Comparison of ENCODE assay signal across 20 mouse cellular contexts in genomic region chr9:35095726-35096125, GRCm38 (mm10). TPM values are rescaled to one million over a fixed set of nuclear protein-coding genes. Genes with fewer than 3 reads are reported as not detected.
A peak's percentile ranks its signal among the peaks of the same experiment; 100 is the strongest.
DNase-seq lines count a peak whose midpoint lies in the region; ATAC-seq and TF ChIP-seq lines count a peak whose summit lies in the region.
"Had no signal": no experiment of that assay in that cellular context is flagged by ENCODE, and none has a peak within 500 bp of the region (broad histone marks: within the 10 kb centered on the region; RNA-seq: fewer than 3 reads in every experiment).

No protein-coding gene starts in this region.

- TF ChIP-seq POLR2A in embryonic fibroblast, embryonic 13.5 days (IDR thresholded peaks at IDR 0.05; ENCODE audit: low read depth, low read length): no peak

- no peak overlapping the region for H3K9ac ChIP-seq in kidney, embryonic 14.5 days (ENCODE audit: low read depth, low read length)
- H3K9ac ChIP-seq: forebrain, embryonic 15.5 days; heart, embryonic 15.5 days; lung, embryonic 15.5 days; midbrain, embryonic 13.5 days; neural tube, embryonic 12.5 days had no signal

- 74% methylated on average over 1 of the region's 1 CpGs for whole genome bisulfite sequencing in kidney, embryonic 14.5 days

- peak; percentile 0 for DNase-seq in adrenal gland, adult 2 months
- no peak for DNase-seq in adrenal gland, postnatal 10 days
- peak; percentile 2 for DNase-seq in heart, postnatal 4 days
- DNase-seq in heart, adult 8-10 months (ENCODE audit: low spot score): no peak
- DNase-seq in kidney, postnatal 10 days: peak; percentile 1
- DNase-seq in cerebellum, adult 18-20 months: no peak
- DNase-seq: cerebellum, adult 9-10 months; right cerebral cortex, adult 18-20 months had no signal

- no peaks in the 10 kb centered on the region for H3K4me1 ChIP-seq in kidney, embryonic 14.5 days (ENCODE audit: control insufficient read depth, insufficient read depth, low read length)
- H3K4me1 ChIP-seq in embryonic fibroblast, embryonic 13.5 days (ENCODE audit: control insufficient read depth, insufficient read depth, low read length): peaks cover 5% of the 10 kb centered on the region
- H3K4me1 ChIP-seq: forebrain, embryonic 15.5 days; limb, embryonic 10.5 days; midbrain, embryonic 13.5 days; neural tube, embryonic 12.5 days had no signal

- no peak overlapping the region for H3K4me3 ChIP-seq in kidney, embryonic 14.5 days (ENCODE audit: low read length)
- H3K4me3 ChIP-seq in embryonic fibroblast, embryonic 13.5 days (ENCODE audit: insufficient read depth, low read length): no peak overlapping the region
- H3K4me3 ChIP-seq: erythroblast, embryonic 14.5 days; forebrain, embryonic 15.5 days; heart, embryonic 15.5 days; limb, embryonic 10.5 days; lung, embryonic 15.5 days; midbrain, embryonic 13.5 days; neural tube, embryonic 12.5 days had no signal

- TF ChIP-seq CTCF in embryonic fibroblast, embryonic 13.5 days (IDR thresholded peaks at IDR 0.05; ENCODE audit: borderline replicate concordance, insufficient read depth, low read length): no peak

- ATAC-seq in kidney, embryonic 14.5 days (ENCODE audit: low FRiP score, low TSS enrichment): no peak
- ATAC-seq: forebrain, embryonic 15.5 days; midbrain, embryonic 13.5 days had no signal

- no peak overlapping the region for H3K4me2 ChIP-seq in kidney, embryonic 14.5 days (replicated peaks; ENCODE audit: low read depth, low read length)
- H3K4me2 ChIP-seq: forebrain, embryonic 15.5 days; heart, embryonic 15.5 days; liver, embryonic 11.5 days; lung, embryonic 15.5 days; midbrain, embryonic 13.5 days; neural tube, embryonic 12.5 days had no signal

- H3K27me3 ChIP-seq in kidney, embryonic 14.5 days (ENCODE audit: control insufficient read depth, insufficient read depth, low read length): no peaks in the 10 kb centered on the region
- H3K27me3 ChIP-seq: forebrain, embryonic 15.5 days; heart, embryonic 15.5 days; lung, embryonic 15.5 days; midbrain, embryonic 13.5 days; neural tube, embryonic 12.5 days had no signal

- no peaks in the 10 kb centered on the region for H3K36me3 ChIP-seq in kidney, embryonic 14.5 days (ENCODE audit: control insufficient read depth, insufficient read depth, low read length)
- H3K36me3 ChIP-seq: forebrain, embryonic 15.5 days; heart, embryonic 15.5 days; lung, embryonic 15.5 days; midbrain, embryonic 13.5 days; neural tube, embryonic 12.5 days had no signal

- H3K9me3 ChIP-seq in kidney, embryonic 14.5 days (ENCODE audit: control insufficient read depth, low read length): no peaks in the 10 kb centered on the region
- H3K9me3 ChIP-seq: forebrain, embryonic 15.5 days; G1E; heart, embryonic 15.5 days; limb, embryonic 10.5 days; lung, embryonic 15.5 days; midbrain, embryonic 13.5 days; neural tube, embryonic 12.5 days had no signal

- H3K27ac ChIP-seq in kidney, embryonic 14.5 days (ENCODE audit: low read depth, low read length): no peak overlapping the region
- H3K27ac ChIP-seq in embryonic fibroblast, embryonic 13.5 days (ENCODE audit: insufficient read depth, low read length): peak overlapping the region; percentile 39; the same call in 1 of the 2 replicates
- H3K27ac ChIP-seq: forebrain, embryonic 15.5 days; heart, embryonic 15.5 days; limb, embryonic 10.5 days; lung, embryonic 15.5 days; midbrain, embryonic 13.5 days; neural tube, embryonic 12.5 days; stomach, postnatal 0 days had no signal

RNA-seq across cellular contexts. Expression of gene St3gal4, which starts 23.3 kb away (rescaled TPM):
- 10 to 100 TPM; 18.6 to 45.7 TPM for total RNA-seq in adrenal gland, adult 2 months (2021)
- 22.2 and 31.6 TPM in 2 replicates for polyA plus RNA-seq in adrenal gland, adult 2 months (2012; rRNA removed)
- total RNA-seq in adrenal gland, postnatal 10 days (2021): 10 to 100 TPM; 39.2 to 40.2 TPM
- 10 to 100 TPM; 34.4 to 38.0 TPM for total RNA-seq in heart, postnatal 4 days (2021)
- 10 to 100 TPM; 25.1 to 30.4 (median 28.3) TPM for total RNA-seq in heart, adult 8-10 months (2022)
- polyA plus RNA-seq in kidney, embryonic 14.5 days (2014; fragmentation: Nextera tagmentation; extraction: Ambion mirVana): 14.2 and 19.1 TPM in 2 replicates
- polyA plus RNA-seq in embryonic fibroblast, embryonic 13.5 days (2011; ENCODE audit: insufficient read length, low read depth, missing spikeins): 21.6 and 35.4 TPM in 2 replicates

Comparison
In these comparisons a context has a peak if more than half of its experiments do, and no peak if none do; other contexts are left out.
1. DNase-seq: peak in adrenal gland, adult 2 months (single experiment), heart, postnatal 4 days (single experiment) and kidney, postnatal 10 days (single experiment); none in adrenal gland, postnatal 10 days (single experiment), heart, adult 8-10 months (single experiment) and cerebellum, adult 18-20 months (0 of 2).